Mouse (Mus musculus) c-Kit-positive CD71-negative TER-119-negative erythroid progenitor cells, embryonic 14.5 days (primary cell): Measurements from ENCODE around the gene Gm5294.

Experiments
- DNase-seq: peaks from one replicate; pipeline ENCODE4 v3.0.0-alpha.2; 2013; ENCODE audit warnings: low read depth

Gm5294 gene

DNA sequence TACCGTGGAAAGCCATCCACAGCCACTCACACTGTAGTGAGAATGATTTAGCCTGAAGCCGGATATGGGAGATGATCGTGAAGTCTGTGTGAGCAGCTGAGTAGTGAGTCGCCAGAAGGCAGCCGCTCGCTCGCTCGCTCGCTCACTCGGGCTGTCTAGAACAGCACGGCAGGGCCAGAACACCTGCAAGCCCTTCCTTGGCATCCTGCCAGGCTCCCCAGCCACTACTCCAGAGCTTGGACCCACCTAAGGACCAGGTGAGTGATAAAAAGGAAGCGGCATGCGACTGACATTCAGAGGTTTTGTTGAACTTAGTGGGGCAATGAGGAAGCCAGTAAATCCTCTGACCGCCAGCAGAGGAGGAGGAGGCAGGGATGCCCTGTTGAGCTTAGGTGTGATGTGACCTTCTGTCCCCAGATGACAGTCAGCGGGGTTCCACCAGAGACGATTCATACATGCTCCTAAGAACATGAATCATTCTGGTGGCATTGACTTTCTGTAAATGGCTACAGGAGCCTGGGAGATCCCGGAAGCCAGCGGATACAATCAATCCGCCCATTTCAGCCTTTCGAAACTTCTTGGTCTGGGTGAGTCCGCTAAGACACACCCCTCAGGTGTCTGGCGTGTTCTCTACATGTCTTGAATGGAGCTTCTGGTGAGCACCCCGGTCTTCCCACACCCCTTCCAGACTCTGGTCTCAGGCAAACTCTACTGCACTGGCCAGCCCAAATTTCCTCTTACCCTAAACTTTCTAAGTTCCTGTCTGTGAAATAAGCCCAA is 30.0 kb downstream of the Gm5294 start:
- no peak for DNase-seq

- DNase-seq: no peak
Measured at GRCm38 (mm10) chr5:138850462-138850844, 30.6 kb downstream of the Gm5294 start.

GRCm38 (mm10) chr5:138851296-138851780 is 31.5 kb downstream of the Gm5294 start:
- DNase-seq: no peak

- no peak for DNase-seq
Measured at GRCm38 (mm10) chr5:138852151-138852550, 32.3 kb downstream of the Gm5294 start.

GRCm38 (mm10) chr5:138853349-138853748 is 33.5 kb downstream of the Gm5294 start:
- DNase-seq: no peak

- DNase-seq: peak; percentile 33
Measured at GRCm38 (mm10) chr5:138857010-138857617, 37.2 kb downstream of the Gm5294 start.

- DNase-seq: no peak
Measured at GRCm38 (mm10) chr5:138857811-138858251, 38.0 kb downstream of the Gm5294 start.

DNA sequence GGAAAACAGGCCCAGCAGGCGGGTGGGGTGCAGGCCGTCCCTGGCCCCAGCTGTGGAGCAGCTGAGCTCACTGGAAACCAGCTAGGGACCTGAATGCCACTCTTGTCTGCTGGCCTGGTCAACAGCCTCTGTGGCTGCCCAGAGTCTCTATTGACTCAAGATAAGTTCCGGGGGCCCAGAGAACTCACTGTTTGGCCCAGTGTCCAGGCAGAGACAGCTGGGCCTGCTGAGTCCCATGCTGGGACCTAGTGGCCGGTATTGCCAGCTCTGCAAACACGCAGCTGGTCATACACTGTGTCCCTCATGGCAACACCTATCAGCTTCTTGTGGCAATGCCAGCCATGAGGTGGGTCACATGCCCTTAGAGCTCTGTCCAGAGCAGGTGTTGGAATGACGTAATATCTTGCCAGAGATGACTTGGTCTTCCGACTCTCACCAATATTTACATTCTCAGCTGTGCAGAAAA is 43.8 kb downstream of the Gm5294 start:
- no peak for DNase-seq

DNA sequence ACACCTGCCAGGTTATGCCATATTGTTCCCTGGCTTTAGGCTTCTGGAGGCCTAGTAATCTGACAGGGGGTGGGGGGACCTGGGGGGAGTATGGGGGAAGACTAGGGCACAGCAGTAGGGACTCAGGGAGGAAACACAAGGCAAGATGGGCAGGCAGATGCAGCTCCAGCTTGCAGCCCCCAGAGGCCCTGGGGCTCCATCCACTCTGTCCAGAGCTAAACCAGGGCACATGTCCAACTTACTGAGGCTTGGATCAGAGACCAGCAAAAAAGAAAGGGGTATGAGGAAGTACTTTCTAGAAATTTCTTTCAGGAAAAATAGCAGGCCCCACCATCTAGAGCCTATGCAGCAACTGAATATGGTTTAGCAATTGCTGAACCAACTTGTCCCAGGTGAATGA is 44.3 kb downstream of the Gm5294 start:
- DNase-seq: no peak

DNA sequence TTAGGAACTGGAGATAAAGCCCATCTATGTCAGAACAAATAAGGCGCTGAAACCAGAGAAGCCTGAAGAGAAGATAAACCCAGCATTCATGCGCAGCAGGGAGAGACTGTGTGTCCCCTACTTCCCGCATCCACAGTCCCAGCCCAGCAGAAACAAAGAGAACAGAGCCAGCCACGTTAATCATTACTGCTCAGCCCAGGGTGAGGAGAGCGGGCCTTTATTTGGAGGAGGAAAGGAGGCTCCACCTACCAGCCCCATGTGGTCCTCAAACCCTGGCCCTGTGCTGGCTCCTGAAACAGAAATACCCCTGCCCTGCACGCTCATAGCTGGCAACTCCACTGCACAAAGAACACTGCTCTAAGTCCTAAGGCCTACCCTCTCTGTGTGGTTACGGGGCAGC is 45.0 kb downstream of the Gm5294 start:
- DNase-seq: no peak

GRCm38 (mm10) chr5:138865637-138866036 is 45.8 kb downstream of the Gm5294 start:
- DNase-seq: no peak
